Mouse (Mus musculus): ENCODE results near the gene Sipa1l1.

DNA sequence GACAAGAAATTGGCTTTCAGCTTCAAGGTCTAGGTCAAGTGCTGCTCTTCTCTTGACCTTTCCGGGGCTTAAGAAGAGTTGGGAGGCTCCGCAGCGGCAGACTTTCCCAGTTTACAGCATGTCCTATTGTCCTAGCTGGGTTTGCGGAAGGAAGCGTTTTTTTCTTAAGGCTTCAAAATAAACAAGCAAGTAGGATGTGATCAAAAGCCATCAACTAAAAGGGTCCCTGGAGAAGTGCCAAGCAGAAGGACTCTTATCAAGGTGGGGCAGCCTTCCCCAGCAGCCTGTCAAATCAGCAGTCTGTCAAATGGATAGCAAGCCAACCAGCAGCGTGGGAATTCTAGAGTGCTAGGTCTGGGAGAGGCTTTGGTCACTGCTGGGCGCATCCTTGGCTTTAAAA is 320.5 kb downstream of the Sipa1l1 start:
- no peak for TF ChIP-seq CTCF (IDR thresholded peaks at IDR 0.05; ENCODE audit: borderline replicate concordance, insufficient read depth, low read length)
- no peak for TF ChIP-seq POLR2A (IDR thresholded peaks at IDR 0.05; ENCODE audit: low read depth, low read length)

All from embryonic fibroblast, embryonic 13.5 days (primary cell).